Mouse (Mus musculus): Measurements from ENCODE around the gene Qk. TPM values are rescaled to one million over a fixed set of nuclear protein-coding genes. Genes with fewer than 3 reads are reported as not detected.

Gene Qk
- polyA plus RNA-seq, 1 experiment from 2014 or later = 38.1 TPM

GRCm38 (mm10) chr17:10240081-10240480, 79.6 kb downstream of the Qk start:
- Histone ChIP-seq H3K4me1 (ENCODE audit: control insufficient read depth, insufficient read depth, low read length) (peaks cover 22% of the 10 kb centered on the region), H3K4me2 (ENCODE audit: low read depth, low read length) (no peak overlapping the region), H3K9ac (ENCODE audit: low read length) (no peak overlapping the region), H3K27ac (ENCODE audit: low read length) (no peak overlapping the region), H3K4me3 (ENCODE audit: low read length) (no peak overlapping the region), H3K9me3 (replicated peaks; ENCODE audit: control insufficient read depth, low read length) (no peaks in the 10 kb centered on the region), H3K36me3 (ENCODE audit: control insufficient read depth, insufficient read depth) (peaks cover 2% of the 10 kb centered on the region; the same call in 1 of the 2 replicates), H3K27me3 (ENCODE audit: control insufficient read depth, insufficient read depth, low read length) (no peaks in the 10 kb centered on the region)
- 72% methylated on average over 1 of the region's 1 CpGs for WGBS
- ATAC-seq (replicated peaks; ENCODE audit: extremely low read depth, insufficient read depth, low FRiP score) = no peak

- Histone ChIP-seq H3K4me3 (ENCODE audit: low read length) (no peak overlapping the region), H3K27me3 (ENCODE audit: control insufficient read depth, insufficient read depth, low read length) (no peaks in the 10 kb centered on the region), H3K4me1 (ENCODE audit: control insufficient read depth, insufficient read depth, low read length) (peaks cover 12% of the 10 kb centered on the region), H3K9ac (ENCODE audit: low read length) (no peak overlapping the region), H3K27ac (ENCODE audit: low read length) (no peak overlapping the region), H3K9me3 (replicated peaks; ENCODE audit: control insufficient read depth, low read length) (no peaks in the 10 kb centered on the region), H3K36me3 (ENCODE audit: control insufficient read depth, insufficient read depth) (peaks cover 4% of the 10 kb centered on the region; the same call in 1 of the 2 replicates), H3K4me2 (ENCODE audit: low read depth, low read length) (no peak overlapping the region)
- ATAC-seq (replicated peaks; ENCODE audit: extremely low read depth, insufficient read depth, low FRiP score) = no peak
- WGBS = 58% methylated on average over 2 of the region's 2 CpGs
These were observed 83.1 kb downstream of the Qk start for GRCm38 (mm10) chr17:10236595-10236994.

- Histone ChIP-seq H3K4me2 (ENCODE audit: low read depth, low read length) (no peak overlapping the region), H3K27ac (ENCODE audit: low read length) (no peak overlapping the region), H3K27me3 (ENCODE audit: control insufficient read depth, insufficient read depth, low read length) (no peaks in the 10 kb centered on the region), H3K36me3 (ENCODE audit: control insufficient read depth, insufficient read depth) (peaks cover 3% of the 10 kb centered on the region; the same call in 1 of the 2 replicates), H3K9ac (ENCODE audit: low read length) (no peak overlapping the region), H3K9me3 (replicated peaks; ENCODE audit: control insufficient read depth, low read length) (no peaks in the 10 kb centered on the region), H3K4me3 (ENCODE audit: low read length) (no peak overlapping the region), H3K4me1 (ENCODE audit: control insufficient read depth, insufficient read depth, low read length) (peaks cover 17% of the 10 kb centered on the region)
- WGBS = 82% methylated on average over 3 of the region's 3 CpGs
- no peak for ATAC-seq (replicated peaks; ENCODE audit: extremely low read depth, insufficient read depth, low FRiP score)
These were observed 87.2 kb downstream of the Qk start for GRCm38 (mm10) chr17:10232406-10232805.

GRCm38 (mm10) chr17:10227798-10228538, 91.7 kb downstream of the Qk start:
- WGBS = 69% methylated on average over 3 of the region's 3 CpGs
- H3K9ac ChIP-seq (ENCODE audit: low read length) = no peak overlapping the region
- H3K27me3 ChIP-seq (ENCODE audit: control insufficient read depth, insufficient read depth, low read length) = no peaks in the 10 kb centered on the region
- H3K36me3 ChIP-seq (ENCODE audit: control insufficient read depth, insufficient read depth) = no peaks in the 10 kb centered on the region
- no peak overlapping the region for H3K4me3 ChIP-seq (ENCODE audit: low read length)
- no peak for ATAC-seq (replicated peaks; ENCODE audit: extremely low read depth, insufficient read depth, low FRiP score)
- H3K4me1 ChIP-seq (ENCODE audit: control insufficient read depth, insufficient read depth, low read length) = peaks cover 18% of the 10 kb centered on the region
- H3K27ac ChIP-seq (ENCODE audit: low read length) = no peak overlapping the region
- H3K4me2 ChIP-seq (ENCODE audit: low read depth, low read length) = no peak overlapping the region
- no peaks in the 10 kb centered on the region for H3K9me3 ChIP-seq (replicated peaks; ENCODE audit: control insufficient read depth, low read length)

- no peak overlapping the region for H3K4me3 ChIP-seq (ENCODE audit: low read length)
- no peak for ATAC-seq (replicated peaks; ENCODE audit: extremely low read depth, insufficient read depth, low FRiP score)
- H3K9ac ChIP-seq (ENCODE audit: low read length) = no peak overlapping the region
- no peak overlapping the region for H3K4me2 ChIP-seq (ENCODE audit: low read depth, low read length)
- H3K27ac ChIP-seq (ENCODE audit: low read length) = no peak overlapping the region
- 83% methylated on average over 5 of the region's 5 CpGs for WGBS
- peaks cover 17% of the 10 kb centered on the region; the same call in 1 of the 2 replicates for H3K36me3 ChIP-seq (ENCODE audit: control insufficient read depth, insufficient read depth)
- no peaks in the 10 kb centered on the region for H3K27me3 ChIP-seq (ENCODE audit: control insufficient read depth, insufficient read depth, low read length)
- no peaks in the 10 kb centered on the region for H3K4me1 ChIP-seq (ENCODE audit: control insufficient read depth, insufficient read depth, low read length)
- no peaks in the 10 kb centered on the region for H3K9me3 ChIP-seq (replicated peaks; ENCODE audit: control insufficient read depth, low read length)
These were observed 103.5 kb downstream of the Qk start for GRCm38 (mm10) chr17:10216164-10216563.

- H3K4me2 ChIP-seq (ENCODE audit: low read depth, low read length) = no peak overlapping the region
- H3K36me3 ChIP-seq (ENCODE audit: control insufficient read depth, insufficient read depth) = peaks cover 19% of the 10 kb centered on the region
- no peak overlapping the region for H3K27ac ChIP-seq (ENCODE audit: low read length)
- no peaks in the 10 kb centered on the region for H3K4me1 ChIP-seq (ENCODE audit: control insufficient read depth, insufficient read depth, low read length)
- no peaks in the 10 kb centered on the region for H3K9me3 ChIP-seq (replicated peaks; ENCODE audit: control insufficient read depth, low read length)
- no peak for ATAC-seq (replicated peaks; ENCODE audit: extremely low read depth, insufficient read depth, low FRiP score)
- WGBS = 56% methylated on average over 12 of the region's 12 CpGs
- H3K27me3 ChIP-seq (ENCODE audit: control insufficient read depth, insufficient read depth, low read length) = no peaks in the 10 kb centered on the region
- H3K4me3 ChIP-seq (ENCODE audit: low read length) = no peak overlapping the region
- H3K9ac ChIP-seq (ENCODE audit: low read length) = no peak overlapping the region
These were observed 110.4 kb downstream of the Qk start for GRCm38 (mm10) chr17:10209154-10209777.

GRCm38 (mm10) chr17:10198662-10199061, 121.0 kb downstream of the Qk start:
- H3K4me3 ChIP-seq (ENCODE audit: low read length) = no peak overlapping the region
- 63% methylated on average over 2 of the region's 2 CpGs for WGBS
- no peak overlapping the region for H3K4me2 ChIP-seq (ENCODE audit: low read depth, low read length)
- H3K27ac ChIP-seq (ENCODE audit: low read length) = peak overlapping the region; percentile 40; the same call in 1 of the 2 replicates
- H3K9me3 ChIP-seq (replicated peaks; ENCODE audit: control insufficient read depth, low read length) = 0 out of 2 replicates have a peak, but pooled peaks cover 2% of the 10 kb centered on the region
- ATAC-seq (replicated peaks; ENCODE audit: extremely low read depth, insufficient read depth, low FRiP score) = 0 out of 2 replicates have a peak, but pooled peaks have one; percentile 15
- H3K4me1 ChIP-seq (ENCODE audit: control insufficient read depth, insufficient read depth, low read length) = peaks cover 5% of the 10 kb centered on the region
- peaks cover 29% of the 10 kb centered on the region for H3K36me3 ChIP-seq (ENCODE audit: control insufficient read depth, insufficient read depth)
- H3K9ac ChIP-seq (ENCODE audit: low read length) = no peak overlapping the region
- H3K27me3 ChIP-seq (ENCODE audit: control insufficient read depth, insufficient read depth, low read length) = no peaks in the 10 kb centered on the region

GRCm38 (mm10) chr17:10198231-10198630, 121.4 kb downstream of the Qk start:
- Histone ChIP-seq H3K4me1 (ENCODE audit: control insufficient read depth, insufficient read depth, low read length) (peaks cover 5% of the 10 kb centered on the region), H3K9ac (ENCODE audit: low read length) (no peak overlapping the region), H3K36me3 (ENCODE audit: control insufficient read depth, insufficient read depth) (peaks cover 29% of the 10 kb centered on the region), H3K4me3 (ENCODE audit: low read length) (no peak overlapping the region), H3K9me3 (replicated peaks; ENCODE audit: control insufficient read depth, low read length) (0 out of 2 replicates have a peak, but pooled peaks cover 2% of the 10 kb centered on the region), H3K27ac (ENCODE audit: low read length) (no peak overlapping the region; the same call in 1 of the 2 replicates), H3K4me2 (ENCODE audit: low read depth, low read length) (no peak overlapping the region), H3K27me3 (ENCODE audit: control insufficient read depth, insufficient read depth, low read length) (no peaks in the 10 kb centered on the region)
- no peak for ATAC-seq (replicated peaks; ENCODE audit: extremely low read depth, insufficient read depth, low FRiP score)
- WGBS = 91% methylated on average over 3 of the region's 3 CpGs

- no peak for ATAC-seq (replicated peaks; ENCODE audit: extremely low read depth, insufficient read depth, low FRiP score)
- peaks cover 24% of the 10 kb centered on the region for H3K36me3 ChIP-seq (ENCODE audit: control insufficient read depth, insufficient read depth)
- WGBS = 90% methylated on average over 6 of the region's 6 CpGs
- 0 out of 2 replicates have a peak, but pooled peaks cover 2% of the 10 kb centered on the region for H3K9me3 ChIP-seq (replicated peaks; ENCODE audit: control insufficient read depth, low read length)
- no peak overlapping the region for H3K27ac ChIP-seq (ENCODE audit: low read length)
- no peak overlapping the region for H3K4me2 ChIP-seq (ENCODE audit: low read depth, low read length)
- no peak overlapping the region for H3K4me3 ChIP-seq (ENCODE audit: low read length)
- no peaks in the 10 kb centered on the region for H3K27me3 ChIP-seq (ENCODE audit: control insufficient read depth, insufficient read depth, low read length)
- H3K9ac ChIP-seq (ENCODE audit: low read length) = no peak overlapping the region
- H3K4me1 ChIP-seq (ENCODE audit: control insufficient read depth, insufficient read depth, low read length) = peaks cover 5% of the 10 kb centered on the region
These were observed 124.0 kb downstream of the Qk start for GRCm38 (mm10) chr17:10195703-10196102.

Measured in heart, embryonic 16.5 days (tissue).